Mouse (Mus musculus) cerebellum, postnatal 25 days (tissue): ENCODE results near the gene Cldn6.

Experiments used
- DNase-seq, 2 experiments: peaks; one replicate each; pipeline ENCODE4 v3.0.0; 2021; ENCODE audit warnings: mixed read lengths in 2 of 2

Gene Cldn6

DNA sequence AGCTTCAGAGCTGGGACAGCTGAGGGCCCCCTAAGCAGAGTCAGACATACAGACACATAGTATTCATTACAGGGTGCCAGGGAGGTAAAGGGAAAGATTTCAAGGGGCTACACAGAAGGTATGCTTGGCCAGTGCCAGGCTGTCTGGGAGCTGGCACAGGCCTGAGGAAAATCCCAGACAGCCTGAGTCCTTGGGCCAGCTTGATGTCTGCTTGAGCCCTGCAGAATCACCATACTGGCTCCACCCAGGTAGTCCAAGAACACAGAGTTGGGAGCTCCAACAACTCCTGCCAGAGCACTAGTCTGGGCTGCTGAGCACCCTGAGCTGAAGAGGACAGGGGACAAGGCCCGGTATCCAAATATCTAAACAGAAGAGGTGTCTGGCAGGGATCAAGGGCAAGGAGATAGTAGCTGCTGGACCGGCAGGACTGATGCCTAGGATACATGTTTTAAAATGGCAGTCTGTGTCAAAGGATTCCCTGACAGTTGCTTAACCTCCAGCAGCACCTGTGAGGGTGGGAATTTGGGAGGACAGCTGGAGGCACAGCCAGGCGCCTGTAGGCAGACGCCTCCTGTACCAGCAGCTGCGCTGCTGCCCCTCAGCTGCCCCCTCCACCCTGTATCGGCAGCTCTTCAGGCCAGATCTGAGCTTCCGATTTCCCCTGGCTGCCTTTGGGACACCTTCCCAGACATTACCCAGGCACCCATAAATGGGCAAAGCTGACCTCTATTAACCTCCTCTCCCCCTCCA, 43.5 kb downstream of the Cldn6 start, which contains the start of gene 1520401A03Rik:
TSS of gene 1520401A03Rik (minus strand) at position 408 of the 750 bp plus-strand sequence.
- no peak for DNase-seq

DNA sequence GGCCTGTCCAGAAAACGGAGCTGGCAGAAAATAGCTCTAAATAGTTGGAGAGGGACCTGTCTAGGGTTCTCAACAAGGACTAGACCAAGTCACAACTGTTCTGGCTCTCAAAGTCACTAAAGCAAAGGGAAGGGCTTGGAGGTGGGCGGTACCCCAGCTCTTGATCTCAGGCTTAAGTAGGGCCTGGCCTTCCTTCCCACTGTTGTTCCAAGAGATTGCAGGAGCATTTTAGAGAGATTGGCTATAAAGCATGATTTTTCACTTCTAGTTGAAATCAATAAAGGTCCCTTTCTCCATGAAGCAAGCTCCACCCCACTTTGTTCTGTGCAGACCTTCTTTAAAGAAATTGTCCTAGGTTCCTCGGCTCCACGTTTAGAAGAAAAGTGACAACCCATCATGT, 46.4 kb downstream of the Cldn6 start:
- no peak for DNase-seq

DNA sequence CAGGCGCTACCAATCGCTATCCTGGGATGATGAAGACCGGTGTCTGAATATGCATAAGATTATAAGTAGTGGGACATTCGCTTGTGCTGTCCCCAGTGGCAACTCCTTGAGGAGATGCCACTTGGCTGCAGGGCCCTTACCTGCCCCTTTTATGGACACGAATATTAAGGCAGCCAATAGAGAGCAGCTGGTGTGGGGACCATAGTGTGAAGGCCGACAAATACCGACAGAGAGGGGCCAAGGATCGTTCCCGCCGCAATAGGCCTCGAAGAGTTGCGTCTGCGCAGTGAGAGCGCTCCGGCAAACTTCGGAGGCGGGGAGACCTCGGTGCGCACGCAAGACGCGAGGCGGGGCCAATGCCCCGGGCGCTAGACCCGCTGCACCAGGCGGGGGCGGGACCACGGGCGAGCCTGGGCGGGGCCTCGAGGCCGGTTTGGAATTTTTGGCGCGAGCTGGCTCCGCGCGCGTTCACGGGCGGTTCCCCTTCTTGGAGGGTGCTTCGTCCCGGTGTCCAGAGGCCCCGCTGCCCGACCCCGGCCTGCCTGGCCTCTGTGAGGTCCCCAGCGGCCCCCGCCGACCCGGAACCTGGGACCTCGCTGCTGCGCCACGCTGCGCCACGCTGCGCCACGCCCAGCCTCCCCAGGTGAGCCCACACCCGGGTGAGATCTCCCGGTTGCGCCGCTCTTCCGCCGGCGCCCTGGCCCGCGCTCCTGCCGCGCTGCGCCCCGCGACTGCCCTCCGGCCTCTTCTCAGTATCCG, 47.1 kb downstream of the Cldn6 start, which contains the start of gene Pkmyt1:
TSS of gene Pkmyt1 (plus strand) at position 338 of the 759 bp plus-strand sequence.
- peak; percentile 93 to 97 for DNase-seq

- peak; percentile 65 to 79 for DNase-seq
These were observed 47.7 kb downstream of the Cldn6 start for GRCm38 (mm10) chr17:23726758-23727142.

GRCm38 (mm10) chr17:23730441-23730840, 51.4 kb downstream of the Cldn6 start:
- DNase-seq, result no peak
